Mouse (Mus musculus) spleen, postnatal 36 days (tissue): ENCODE measurements around the gene Nrtn.

ENCODE experiments used
- DNase-seq, 2 experiments: peaks; one replicate each; pipeline ENCODE4 v3.0.0; 2022; ENCODE audit warnings: low spot score in 2 of 2, mixed read lengths in 1 of 2

Gene Nrtn

GRCm38 (mm10) chr17:56762769-56763731 lies 5.7 kb upstream of the Nrtn start:
- peak; percentile 67 to 74 for DNase-seq

DNA sequence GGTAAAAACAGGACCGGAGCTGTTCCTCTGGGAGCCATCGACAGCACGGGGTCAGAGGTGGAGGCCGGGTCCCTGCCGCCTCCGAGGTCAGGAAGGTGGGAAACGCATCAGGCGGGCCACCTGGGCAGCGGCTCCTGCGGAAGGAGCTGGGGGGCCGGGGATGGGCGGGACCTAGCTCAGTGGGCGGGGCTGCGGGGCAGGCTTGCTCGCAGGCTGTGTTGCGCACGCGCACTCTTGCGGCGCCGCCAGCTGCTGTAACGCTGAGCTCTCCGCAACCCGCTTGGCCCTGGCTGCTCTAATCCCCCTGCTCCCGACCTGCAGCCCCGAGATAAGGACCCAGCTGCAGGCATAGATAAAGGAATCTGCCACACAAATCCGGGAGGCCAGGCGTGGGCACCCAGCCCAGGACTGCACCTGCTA lies 4.7 kb upstream of the Nrtn start:
- DNase-seq = peak; percentile 88 to 90

- no peak for DNase-seq
Observed at GRCm38 (mm10) chr17:56761077-56761476, 3.7 kb upstream of the Nrtn start.

DNA sequence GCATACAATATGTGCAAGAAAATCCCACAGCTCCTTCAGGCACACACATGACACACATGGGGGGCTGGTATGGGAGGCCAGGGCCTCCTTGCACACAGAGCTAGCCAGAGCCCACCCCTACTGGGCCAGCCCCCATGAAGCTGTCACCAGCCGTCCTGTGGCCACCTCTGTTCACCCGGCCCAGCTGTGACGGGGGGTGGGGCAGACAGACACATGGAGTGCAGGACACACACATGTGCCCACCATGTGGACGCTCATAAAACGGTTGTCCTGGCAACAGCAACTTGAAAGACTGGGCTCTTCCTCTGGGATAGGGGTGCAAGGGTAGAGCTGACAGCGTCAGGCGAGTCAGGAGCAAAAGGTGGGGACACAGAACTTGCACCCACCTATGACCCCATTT lies 1.9 kb upstream of the Nrtn start:
- DNase-seq = no peak

GRCm38 (mm10) chr17:56758132-56758531 lies 802 bp upstream of the Nrtn start:
- peak; percentile 70 to 81 for DNase-seq

- no peak for DNase-seq
Observed at GRCm38 (mm10) chr17:56756703-56757399, 479 bp downstream of the Nrtn start.

DNA sequence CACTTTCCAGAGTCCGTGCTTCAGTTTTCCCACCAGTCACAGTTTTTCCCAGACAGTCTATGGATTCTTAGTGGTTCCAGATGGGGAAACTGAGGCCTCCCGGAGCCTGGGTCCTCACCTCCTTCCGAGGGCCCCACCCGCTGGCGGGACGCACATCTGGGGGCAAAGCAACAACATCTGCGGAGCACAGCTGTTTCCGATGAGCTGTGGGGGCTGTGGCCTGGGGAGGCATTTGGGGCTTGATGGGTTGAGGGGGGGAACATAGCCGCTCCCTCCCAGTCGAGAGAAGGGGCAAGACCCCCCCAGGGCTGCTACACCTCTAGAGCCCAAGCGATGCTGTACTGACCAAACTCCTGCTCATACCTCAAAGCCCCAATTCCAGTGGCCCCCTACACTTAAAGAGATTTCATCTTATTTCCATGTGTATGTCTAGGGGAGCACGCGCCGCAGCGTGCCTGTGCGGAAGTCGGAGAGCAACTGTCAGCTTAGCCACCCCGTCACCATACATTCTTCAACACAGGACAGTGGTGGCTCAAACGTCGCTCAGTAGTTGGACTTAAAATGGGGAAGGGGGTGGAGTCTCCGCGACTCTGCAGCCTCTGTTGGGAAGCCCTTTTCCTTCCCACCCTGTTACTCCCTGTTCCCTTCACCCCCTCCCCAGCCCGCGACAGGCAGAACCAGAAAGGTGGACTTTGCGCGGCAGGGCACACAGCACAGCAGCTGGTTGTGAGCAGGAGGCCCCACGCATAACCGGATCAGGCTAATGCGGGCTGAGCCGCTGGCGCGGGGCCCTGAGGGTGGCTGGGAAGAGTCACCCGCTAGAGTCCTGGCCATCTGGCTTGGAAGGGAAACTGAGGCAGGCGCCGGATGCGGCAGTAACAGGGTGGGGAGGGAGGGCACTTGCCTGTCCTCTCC lies 2.8 kb downstream of the Nrtn start:
- DNase-seq = no peak

DNA sequence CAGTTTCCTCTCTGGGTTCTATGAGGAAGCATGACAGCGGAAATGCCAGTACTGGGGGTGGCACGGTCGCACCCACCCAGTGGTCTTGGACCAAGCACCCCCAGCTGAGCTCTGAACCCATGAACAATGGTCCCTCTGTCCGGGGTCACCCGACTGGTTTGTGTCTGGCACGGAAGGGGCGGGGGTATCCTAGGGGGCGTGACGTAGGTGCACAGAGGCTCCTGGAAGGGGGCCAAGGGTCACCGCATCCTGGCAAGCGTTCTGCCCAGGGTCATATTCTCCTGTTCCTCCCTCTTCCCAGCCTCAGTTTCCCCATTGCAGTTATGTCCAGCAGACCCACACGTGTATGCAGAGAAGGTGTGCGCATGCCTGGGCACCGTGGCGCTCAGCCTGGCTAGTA lies 3.9 kb downstream of the Nrtn start:
- no peak for DNase-seq

- no peak for DNase-seq
Observed at GRCm38 (mm10) chr17:56751404-56752072, 5.8 kb downstream of the Nrtn start.

GRCm38 (mm10) chr17:56744173-56744572 lies 13.2 kb downstream of the Nrtn start:
- no peak for DNase-seq

DNA sequence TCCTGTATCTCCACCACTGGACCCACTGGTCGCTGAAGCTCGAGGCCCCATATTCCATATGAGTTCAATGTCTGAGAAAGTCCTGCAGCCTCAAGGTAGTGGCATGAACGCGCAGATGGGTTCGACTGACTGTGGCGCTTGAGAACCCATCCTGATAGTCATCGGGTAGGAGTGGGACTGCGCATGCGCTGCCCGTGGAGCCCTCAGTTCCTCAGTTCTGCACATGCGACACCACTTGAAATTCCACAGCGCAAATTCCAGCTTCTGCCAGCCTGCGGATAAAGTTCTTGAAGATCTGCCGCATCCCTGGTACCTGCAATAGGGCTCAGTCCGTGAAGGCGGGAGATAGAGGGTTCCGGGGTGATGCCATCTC lies 16.6 kb downstream of the Nrtn start:
- DNase-seq = no peak

GRCm38 (mm10) chr17:56740118-56740787 lies 17.1 kb downstream of the Nrtn start:
- no peak for DNase-seq

- DNase-seq = no peak
Observed at GRCm38 (mm10) chr17:56738221-56738620, 19.1 kb downstream of the Nrtn start.

- no peak for DNase-seq
Observed at GRCm38 (mm10) chr17:56736534-56736933, 20.8 kb downstream of the Nrtn start.

DNA sequence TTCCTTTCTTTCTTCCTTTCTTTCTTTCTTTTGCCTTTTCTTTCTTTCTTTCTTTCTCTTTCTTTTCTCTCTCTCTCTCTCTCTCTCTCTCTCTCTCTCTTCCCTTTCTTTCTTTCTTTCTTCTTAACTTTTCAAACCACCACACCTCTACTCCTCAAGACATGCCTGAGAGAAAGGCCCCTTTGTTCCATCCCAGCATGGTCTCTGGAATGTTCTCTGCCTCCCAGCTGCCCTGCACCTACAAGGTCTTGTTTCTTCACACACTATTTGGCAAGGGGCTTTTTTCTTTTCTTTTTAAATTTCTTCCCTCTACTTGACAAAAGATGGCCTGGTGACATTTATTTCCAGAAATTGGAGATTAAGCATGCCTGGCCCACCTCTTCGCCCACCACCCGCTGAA lies 27.7 kb downstream of the Nrtn start:
- no peak for DNase-seq

DNA sequence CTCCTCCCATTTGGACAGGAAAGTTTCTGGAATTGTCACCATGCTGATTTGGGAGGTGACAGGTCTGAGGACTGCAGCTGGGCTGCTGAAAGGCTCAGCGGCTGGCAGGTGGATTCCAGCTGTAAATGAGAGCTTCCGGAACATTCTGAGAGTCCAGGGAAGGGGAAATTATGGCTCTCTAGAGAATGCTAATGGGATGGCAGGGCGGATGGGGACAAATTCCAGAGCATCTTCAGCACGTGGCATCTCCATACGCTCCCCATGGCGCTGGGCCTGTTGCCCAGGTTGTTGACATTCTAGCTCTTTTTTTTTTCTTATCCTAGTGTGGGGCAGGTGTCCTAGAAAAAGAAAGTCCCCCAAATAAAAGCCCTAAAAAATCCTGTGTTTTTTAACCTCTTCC lies 28.2 kb downstream of the Nrtn start:
- DNase-seq = no peak

DNA sequence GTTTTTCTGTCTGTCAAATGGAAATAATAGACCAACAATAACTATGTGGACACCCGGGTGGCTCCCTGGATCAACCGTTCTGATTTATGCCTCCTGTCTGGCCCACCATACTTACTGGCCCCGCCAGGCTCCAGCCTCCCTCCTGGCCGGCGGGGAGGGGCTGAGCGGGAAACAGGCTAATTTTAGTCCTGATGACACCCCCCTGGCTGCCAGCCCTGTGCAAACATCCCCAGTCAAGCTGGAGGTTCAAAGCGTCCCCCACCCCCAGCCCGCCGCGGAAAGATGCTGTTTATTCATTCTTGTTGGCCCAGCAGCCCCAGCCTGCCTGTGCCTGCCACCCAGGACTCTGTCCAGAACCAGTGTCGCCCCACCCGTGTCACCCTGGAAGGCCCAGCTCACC lies 29.2 kb downstream of the Nrtn start:
- no peak for DNase-seq

GRCm38 (mm10) chr17:56727659-56728058 lies 29.7 kb downstream of the Nrtn start:
- no peak for DNase-seq

GRCm38 (mm10) chr17:56727029-56727649 lies 30.2 kb downstream of the Nrtn start:
- DNase-seq = no peak

DNA sequence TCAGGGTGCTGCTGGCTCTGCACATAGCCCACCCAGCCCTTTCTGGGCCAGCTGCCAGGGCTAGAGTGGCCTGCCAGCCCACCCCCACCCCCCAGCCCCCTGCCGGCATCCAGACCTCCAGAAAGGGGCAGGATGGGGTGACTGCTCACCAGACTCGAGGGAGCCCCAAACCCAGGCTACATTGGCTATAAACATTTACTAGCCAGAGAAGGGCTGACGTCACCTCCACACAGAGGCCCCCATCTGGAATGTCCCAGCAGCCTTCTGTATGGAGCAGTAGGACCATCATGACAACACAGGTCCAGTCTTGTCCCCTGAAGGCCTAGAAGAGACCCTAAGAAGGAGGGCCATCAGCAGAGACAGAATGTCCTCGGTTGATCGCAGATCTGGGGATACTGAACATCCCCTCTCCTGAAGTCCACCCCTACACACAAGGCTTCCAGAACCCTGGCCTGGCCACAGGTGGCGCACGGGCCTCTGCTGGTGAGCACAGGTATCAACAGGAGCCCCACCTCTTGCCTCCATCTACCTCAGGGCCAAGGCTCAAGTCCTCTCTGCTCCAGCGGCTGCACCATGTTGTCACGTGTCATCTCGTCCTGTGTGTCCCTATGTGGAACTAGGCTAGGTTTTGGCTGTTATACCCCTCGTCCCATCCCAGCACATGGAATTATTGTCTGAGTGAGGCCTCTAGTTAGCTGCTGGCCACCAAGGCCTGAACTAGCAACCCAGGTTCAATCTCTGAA lies 33.7 kb downstream of the Nrtn start:
- no peak for DNase-seq
